Comparison of ENCODE assay signal across 5 mouse cellular contexts in the genomic region with DNA sequence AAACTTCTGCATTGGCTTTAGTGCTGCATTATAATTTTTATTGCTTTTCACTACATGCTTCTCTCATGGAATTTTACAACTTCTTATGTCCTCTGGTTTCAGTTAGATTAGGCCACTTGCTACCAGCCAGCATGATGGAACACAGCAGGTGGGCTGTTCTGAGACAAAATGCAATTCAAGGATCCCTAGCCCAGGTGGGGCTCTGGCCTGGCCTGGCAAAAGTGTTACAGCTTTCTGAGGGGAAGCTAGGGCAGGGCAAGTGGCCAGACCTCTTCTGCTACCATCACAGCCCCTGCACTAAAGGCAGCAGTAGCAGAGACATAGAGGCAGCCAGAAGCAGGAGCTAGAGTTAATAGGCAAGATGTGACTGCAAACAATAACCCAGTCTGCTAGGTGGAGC.
"Had no signal": no experiment of that assay in that cellular context is flagged by ENCODE, and none has a peak within 500 bp of the region (broad histone marks: within the 10 kb centered on the region; RNA-seq: fewer than 3 reads in every experiment).

No protein-coding gene starts in this region.

- DNase-seq: kidney, postnatal 14 days; layer of hippocampus, postnatal 36 days; lung, embryonic 14.5 days; lung, postnatal 10 days; thymus, postnatal 36 days had no signal
